Mouse (Mus musculus) embryo, embryonic 11.5 days (tissue): ENCODE results near the gene 1700018B08Rik.

Experiments used
- DNase-seq: peaks from one replicate; pipeline ENCODE4 v3.0.0-alpha.2; 2012; ENCODE audit warnings: low read depth, low spot score

1700018B08Rik gene

DNA sequence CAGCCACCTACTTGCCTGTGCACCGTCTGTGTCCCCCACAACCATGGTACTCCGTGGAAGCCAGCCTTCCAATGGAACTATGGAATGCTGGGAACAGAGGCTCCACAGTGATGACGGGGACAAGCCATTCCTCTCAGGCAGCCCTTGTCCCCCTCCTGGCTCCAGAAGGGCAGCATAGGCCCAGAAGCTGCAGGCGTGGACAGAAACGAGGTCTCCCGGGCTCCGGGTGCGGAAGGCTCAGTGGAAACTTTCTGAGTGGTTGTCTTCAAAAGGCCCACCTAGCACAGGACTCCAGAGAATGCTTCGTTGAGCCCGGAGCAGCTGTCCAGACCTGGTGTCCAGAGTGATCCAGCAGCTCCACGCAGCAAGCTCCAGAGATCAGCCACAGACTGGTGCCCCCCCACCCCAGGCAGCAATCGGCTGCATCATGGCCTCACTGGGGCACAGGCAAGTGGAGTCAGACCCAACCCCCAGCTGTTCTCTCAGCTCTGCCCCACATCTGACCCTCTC is at the start of gene 1700018B08Rik:
TSS of gene 1700018B08Rik (minus strand) at position 45 of the 510 bp plus-strand sequence.
- DNase-seq: no peak

DNA sequence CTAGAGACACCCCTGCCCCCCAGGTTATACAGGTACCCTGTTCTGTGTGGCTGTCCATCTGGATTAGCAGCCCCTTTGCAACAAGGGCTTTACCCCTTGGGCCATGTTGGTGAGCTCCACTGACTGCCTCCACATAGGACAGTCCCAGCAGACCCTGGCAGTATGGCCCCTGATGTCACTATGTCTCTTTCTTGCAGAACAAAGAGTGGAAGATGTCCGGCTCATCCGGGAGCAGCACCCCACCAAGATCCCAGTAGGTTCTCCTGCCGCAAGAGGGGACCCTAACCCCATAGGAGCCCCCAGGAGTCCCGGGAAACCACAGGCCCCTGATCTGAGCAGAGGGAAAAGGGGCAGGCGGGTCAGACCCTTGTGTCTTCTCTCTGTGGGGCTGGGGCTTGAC is 49.2 kb upstream of the 1700018B08Rik start:
- no peak for DNase-seq

DNA sequence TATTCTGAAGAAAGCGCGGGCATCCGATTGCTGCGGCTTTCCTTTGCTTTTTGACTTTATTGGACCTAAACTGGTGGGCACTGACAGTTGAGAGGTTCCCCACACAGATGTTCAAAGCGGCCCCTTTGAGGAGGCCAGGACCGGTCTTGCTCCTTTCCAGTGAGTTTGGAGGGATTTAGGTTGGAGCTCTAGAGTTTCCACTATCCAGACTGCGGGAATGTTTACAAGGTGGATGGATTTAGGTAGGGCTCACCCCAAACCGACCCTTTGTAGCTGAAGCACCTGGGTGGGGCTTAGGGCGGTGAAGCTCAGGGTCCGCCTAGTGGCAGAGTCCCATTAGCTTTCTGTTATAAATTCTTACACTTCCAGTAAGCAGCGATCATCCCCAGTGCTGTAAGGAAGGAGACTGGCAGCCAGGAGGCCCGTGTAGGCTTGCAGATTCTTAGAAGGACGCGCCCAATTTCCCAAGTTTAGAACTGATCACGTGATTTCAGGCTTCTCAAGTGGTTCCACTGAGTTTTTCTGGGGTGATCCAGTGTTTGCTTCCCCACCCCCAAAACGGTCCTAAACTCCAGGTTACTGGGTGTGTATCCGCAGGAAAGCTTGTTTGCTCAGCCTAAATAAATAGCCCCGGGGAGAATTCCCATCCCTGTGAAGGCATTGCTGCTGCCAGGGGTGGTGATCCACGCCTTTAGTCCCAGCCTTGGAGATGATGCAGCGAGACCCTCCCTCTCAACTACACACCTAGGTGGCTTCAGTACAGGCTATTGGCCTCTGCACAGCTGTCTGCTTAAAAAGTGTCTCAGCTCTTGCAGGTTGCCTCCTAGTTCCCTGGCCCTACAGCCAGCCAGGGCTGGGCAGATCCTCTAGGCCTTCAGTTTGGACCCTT is 47.3 kb upstream of the 1700018B08Rik start:
- no peak for DNase-seq

DNA sequence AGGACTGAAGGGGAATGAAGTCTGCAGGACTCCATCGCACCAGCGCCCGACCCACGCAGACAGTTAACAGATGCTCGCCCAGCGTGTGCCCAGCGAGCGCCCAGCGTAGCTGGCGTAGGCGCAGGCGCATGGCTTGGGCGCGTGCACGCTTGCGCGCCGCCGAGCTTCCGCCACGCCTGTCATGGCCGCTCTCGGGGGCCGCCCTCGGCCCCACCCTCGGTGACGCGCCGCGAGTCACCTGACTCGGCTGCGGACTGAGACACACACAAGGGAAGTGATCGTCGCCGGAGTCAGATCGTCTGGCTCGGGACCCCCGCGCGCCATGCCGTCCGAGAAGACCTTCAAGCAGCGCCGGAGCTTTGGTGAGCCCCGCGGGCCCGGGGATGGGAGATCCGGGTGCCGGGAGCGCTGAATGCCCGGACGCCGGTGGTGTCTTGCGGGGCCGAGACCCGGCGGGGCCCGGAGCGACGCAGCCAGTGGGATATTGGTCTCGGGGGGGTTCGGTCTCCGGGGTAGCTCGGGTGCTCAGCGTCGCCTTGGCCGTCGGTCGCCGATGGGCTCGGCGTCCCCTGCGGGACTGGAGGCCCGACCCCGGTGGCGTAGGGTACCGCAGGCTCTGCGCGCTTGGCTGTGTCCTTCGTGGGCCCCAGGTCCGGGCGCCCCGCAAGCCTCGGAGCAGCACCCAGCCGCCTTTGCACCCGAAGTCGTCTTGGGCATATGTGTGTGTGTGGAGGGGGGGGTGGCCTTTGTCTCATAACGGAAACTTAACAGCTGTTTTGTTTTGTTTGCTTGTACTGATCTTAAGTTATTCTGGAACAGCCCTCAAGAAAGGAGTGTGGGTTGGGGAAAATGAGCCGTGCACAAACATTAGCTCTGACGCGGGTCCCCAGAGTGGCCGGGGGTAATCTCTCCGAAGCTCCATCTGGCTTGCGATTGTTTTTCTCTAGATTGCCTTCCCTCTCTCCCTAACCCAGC is 46.4 kb upstream of the 1700018B08Rik start, which contains the start of gene Map1lc3b:
TSS of gene Map1lc3b (plus strand) at position 159 of the 975 bp plus-strand sequence.
- peak; percentile 92 for DNase-seq

DNA sequence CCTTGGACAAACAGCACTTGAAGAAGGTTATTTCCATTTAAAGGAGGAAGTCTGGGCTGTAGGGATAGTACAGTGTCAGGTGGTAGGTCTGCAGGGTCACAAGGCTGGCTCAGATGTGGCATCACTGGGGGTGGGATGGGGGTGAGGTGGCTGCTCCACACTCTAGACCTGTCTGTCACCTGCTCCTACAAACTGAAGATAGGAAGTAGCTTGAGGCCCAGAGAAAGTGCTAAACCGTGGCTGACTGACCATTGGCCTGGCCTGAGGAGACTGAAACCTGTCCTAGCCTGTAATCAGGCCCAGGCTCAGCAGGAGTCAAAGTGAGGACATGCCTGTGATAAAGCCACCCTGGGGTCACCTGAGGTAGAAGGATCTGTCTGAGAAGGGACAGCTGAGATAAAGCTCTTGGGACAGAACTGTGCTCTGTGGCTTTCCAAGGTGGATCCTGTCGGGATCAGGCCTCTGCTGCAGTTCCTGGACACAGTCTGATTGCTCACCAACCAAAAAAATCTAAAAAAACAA is 45.1 kb upstream of the 1700018B08Rik start:
- no peak for DNase-seq

DNA sequence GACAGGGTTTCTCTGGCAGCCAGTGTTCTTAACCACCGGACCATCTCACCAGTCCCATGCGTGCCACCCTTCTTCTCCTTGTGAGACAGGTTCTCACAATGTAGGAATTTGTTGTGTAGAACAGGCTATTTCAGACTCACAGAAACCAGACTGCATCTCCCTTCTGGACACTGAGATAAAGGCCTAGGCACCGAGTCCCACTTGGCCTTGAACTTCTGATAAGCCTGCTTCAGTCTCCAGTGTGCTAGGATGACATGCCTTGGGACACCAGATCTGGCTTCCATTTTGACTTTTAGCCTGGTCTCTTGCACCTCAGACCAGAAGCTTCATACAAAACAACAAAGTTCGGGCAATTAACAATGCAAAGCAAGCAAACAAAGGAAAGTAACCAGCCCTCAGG is 44.6 kb upstream of the 1700018B08Rik start:
- DNase-seq: no peak

DNA sequence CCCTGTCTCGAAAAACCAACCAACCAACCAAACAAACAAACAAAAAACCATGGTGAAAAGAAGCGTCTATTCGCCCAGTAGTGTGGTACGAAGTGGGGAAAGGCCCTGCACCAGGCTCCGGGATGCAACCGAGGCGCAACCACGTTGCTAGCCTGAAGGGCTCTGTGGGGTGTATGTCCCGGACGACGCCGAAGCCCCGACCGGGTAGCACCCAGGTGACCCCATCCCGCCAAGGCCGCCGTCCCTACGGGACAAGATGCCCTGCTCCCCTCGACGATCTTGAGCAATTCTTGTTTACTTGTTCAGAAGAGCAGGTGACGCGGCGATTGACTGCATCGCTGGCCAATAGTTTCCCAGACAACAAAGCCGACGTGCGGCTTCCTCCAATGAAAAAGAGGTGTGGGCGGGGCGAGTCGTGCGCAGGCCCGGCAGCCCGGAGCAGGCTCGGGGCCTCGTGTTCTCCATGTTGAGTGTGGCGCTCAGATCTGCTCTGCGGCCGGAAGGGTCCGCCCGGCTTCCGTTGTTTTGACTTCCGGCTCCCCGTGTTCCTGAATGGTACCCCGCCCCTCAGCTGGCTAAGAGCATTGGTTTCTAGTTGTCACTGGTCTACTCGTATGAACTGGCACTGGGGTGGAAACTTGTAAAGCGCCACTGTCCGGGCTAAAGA is 41.2 kb upstream of the 1700018B08Rik start:
- DNase-seq: peak; percentile 98

DNA sequence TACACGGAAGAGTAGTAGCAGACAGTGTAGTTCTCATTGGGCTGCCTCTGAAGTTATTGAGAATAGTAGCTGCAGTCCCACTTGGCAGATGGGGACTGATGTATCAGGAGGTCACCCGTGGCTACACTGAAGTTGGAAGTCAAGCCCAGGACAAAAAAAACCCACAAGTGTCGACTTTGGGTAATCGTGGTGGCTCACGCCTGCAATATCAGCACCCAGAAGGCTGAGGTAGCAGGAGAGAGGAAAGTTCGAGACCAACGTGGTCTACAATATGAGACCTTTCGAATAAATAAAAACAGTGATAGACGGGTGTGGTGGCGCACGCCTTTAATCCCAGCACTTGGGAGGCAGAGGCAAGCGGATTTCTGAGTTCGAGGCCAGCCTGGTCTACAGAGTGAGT is 40.6 kb upstream of the 1700018B08Rik start:
- DNase-seq: no peak

DNA sequence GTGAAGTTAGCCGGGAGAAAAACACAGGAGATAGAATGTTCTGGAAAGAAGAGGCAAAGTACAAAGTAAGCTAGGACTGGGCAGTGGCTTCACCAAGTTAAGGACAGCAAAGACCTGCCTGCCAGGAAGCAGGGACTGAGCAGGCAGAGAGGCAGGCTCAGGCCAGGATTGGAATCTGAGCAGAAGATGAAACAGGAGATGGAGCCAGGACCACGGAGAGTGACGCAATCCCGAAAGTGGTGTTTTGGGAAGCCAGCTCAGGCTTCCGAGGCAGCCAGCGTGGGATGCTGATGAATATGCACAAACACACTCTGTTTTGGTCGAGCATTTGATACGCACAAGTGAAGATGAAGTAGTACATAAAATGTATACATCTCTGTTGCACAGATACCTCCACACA is 39.5 kb upstream of the 1700018B08Rik start:
- DNase-seq: no peak

DNA sequence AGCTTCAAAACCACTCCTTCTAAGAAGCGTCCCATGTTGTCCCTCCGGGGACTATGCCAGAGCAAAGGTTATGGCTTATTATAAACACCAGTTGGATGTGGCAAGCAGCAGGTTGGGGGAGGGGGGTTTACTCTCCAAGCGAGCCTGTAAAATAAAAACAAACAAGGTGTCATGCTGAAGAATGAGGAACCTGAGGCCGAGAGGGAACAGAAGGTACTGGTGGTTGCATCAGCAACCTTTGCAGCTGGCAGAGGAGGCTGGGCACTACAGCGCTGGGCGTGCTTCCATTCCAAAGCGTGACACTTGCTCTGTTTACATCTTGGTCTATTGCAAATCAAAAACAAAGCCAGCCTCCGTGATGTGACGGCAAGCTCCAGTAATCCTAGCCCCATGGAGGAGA is 36.3 kb upstream of the 1700018B08Rik start:
- DNase-seq: no peak

DNA sequence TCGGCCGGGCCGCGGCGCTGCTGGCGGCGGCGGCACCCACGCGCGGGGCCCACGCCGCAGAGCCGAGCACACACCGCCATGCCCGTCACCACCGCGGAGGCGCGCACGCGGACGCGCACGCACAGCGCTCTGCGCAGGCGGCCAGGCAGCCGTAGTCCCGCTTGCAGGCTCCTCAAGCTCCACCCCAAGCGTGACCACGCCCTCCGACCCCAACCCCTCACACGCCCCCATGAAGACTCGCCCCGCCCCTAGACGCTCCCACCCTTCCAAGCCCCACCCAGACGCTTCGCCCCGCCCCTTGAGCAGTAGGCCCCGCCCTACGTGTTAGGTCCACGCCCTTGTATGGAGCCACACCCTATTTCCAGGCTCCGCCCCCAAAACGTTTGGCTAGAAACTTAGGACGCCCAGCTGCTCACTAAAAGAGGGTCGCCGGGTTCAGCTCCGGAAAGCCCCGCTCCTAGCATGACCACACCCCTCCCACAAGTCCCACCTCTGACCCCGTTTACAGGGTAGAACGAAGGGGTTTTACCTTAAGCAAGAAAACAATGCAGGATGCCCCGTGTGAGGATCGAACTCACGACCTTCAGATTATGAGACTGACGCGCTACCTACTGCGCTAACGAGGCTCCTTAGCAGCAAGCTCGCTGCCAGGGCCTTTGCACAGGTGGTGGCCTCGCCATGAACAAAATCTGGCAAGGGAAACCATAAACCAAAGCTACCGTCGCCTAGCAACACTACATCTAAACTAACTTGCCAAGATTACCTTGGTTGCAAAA is 34.7 kb upstream of the 1700018B08Rik start, which contains the start of gene Fbxo31:
TSS of gene Fbxo31 (minus strand) at position 131 of the 776 bp plus-strand sequence.
- peak; percentile 91 for DNase-seq

DNA sequence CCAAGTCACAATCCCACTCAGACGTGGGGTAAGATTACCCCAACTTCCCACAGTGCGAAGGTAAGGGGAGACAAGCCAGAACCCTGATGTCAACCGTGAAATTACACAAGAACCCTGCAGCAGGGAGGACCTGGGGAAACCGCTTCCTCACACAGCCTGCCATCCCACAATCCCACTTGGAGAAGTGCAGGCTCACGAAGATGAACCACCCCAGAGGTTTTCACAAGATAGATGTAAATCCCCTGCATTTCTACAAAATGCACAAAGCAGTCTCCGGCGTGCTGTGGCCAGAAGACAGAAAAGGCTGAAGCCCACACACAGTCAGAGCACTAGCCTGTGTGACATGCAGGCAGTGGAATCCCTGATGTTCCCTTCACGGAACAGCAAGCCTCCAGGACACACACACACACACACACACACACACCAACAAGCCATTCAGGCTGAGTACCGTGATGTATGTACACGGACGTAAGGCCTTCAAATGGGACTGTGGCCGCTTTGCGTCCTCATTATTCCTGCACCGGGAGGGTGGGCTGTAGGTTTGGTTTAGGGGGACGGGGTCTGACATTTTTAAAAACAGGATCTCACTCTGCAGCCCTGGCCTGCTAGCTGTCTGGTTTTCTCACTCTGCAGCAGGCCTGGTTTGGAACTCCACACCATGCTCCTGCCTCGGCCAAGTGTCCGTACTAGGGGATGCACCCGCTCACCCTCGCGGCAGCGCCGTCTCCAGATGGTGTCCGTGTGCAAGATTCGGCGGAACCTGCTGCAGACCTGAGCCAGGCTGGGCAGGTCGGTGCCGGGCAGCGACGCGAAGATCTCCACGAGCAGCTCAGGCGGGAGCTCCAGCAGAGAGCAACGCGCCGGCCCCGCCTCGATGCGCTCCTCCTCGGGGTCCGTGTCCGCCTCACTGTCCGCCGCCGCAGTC is 33.9 kb upstream of the 1700018B08Rik start:
- DNase-seq: no peak

DNA sequence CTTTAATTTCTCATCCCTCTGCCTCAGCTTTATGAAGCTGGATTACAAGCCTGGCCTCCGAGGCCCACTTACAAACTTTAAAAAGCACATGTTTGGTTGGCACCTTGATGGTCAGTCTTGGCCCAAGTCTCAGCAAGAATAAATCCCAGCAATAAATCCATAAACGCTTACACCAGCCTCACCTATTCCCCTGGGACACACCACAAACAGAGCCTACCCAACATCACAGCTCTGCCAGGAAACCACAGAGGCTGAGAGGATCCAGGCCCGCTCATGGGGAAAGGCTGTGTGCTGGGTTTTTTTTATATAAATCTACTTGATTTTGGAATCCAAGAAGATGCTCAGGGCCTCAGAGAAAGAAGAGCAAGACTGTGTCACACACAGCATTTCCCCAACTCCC is 31.5 kb upstream of the 1700018B08Rik start:
- no peak for DNase-seq

DNA sequence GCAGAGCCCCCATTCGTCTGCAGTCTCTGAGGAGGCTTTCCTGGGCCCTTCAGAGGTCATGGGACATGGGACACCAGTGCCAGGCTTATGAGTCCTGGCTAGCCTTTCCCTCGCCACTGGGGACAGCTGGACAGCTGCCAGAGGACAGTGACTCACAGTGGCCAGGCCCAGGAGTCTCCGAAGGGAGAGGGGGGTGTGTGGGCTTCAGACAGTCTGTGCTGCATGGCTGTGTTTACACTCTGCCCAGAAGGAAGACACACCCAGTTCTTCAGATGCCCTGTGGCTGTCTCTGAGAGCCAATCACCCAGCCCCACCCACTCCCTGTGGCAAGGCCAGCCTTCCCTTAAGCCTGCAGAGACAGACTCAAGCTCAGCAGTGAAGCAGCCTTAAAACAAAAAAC is 29.2 kb upstream of the 1700018B08Rik start:
- DNase-seq: no peak

DNA sequence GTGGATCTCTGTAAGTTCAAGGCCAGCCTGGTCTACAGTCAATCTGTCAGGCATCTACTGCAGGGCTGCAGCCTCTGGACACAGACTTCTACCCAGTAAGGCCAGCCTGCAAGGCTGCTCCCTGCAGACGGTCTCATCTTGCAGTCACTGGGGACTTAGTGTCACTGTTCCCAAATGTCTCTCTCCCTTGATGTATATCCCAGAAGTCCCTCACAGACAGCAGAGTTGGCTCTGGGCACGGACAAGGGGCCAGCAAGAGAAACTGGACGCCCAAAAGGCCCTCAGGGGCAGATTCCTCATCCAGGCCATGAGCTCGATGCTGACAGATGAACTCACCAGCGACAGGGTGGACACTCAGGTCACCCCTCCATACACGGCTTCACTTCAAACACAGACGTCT is 28.0 kb upstream of the 1700018B08Rik start:
- no peak for DNase-seq

DNA sequence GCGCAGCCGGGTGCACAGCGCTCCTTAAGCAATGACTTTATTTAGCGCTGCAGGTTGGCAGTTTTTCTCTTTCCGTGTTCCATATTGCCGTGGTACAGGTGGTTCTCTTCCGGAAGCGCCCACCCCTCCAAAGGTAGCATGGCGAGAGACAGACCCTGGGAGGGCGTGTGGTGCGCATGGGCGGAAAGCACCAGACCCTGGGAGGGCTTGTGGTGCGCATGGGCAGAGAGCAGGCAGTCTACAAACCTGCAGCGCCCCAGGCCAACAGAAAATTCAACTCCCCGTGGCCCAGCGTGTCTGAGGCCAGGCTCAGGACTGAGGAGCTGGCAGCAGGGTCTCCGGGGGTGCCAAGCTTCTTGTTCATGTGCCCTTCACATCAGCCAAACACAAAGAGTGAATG is 26.7 kb upstream of the 1700018B08Rik start:
- DNase-seq: no peak

DNA sequence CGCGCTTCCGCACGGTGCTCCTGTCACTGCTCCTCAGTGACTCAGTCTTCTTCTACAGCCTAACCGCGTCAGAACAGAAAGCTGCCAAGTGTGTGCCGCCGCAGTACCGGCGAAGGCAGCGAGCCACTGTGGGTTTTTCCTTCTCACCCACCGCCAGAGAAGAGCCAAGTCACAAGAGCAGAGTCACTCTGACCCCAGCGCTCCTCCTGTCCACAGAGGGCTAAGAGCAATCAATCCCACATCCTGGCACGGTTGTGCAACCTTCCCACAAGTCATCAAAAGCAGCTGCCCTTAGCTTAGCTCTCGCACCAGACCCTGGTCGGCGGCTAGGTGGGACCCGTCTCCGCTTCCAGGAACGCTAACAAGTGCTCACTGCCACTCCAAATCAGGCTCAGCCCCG is 26.2 kb upstream of the 1700018B08Rik start:
- DNase-seq: no peak

DNA sequence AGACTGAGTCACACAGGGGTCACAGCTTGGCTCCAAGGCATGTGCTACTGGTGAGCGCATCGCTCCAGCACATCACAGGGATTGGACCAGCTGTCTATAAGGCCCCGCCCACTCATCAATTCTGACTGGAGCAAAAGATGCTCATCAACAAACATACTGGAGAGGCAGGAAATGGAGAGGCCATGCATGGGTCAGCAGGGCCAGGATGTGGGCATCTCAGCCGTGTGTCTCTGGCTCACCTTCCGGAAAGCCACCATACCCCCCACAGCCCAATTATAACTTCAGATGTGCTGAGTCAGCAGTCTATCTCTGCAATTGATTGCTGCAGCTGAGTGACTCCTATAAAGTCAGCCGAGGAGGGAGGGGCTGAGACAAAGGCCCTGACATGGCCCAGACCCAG is 24.2 kb upstream of the 1700018B08Rik start:
- DNase-seq: no peak

DNA sequence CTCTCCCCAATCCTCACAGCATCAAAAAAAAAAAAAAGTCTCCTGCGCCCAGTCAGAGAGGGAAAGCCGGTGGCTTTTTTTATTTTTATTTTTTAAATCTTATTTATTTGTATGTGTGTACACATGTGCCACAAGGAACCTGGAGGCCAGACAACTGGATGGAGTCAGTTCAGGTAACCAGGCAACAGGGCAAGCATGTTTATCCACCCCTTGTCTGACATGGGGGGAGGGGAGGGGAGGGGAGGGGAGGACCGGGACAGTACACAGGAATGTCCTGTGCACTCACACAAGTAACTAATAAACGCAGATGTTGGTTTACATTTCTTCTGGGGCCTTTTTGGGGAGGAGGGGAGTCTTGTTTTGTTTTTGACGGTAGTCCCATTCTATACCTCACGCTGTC is 19.6 kb upstream of the 1700018B08Rik start:
- no peak for DNase-seq
